Mouse (Mus musculus): ENCODE data around the gene Syt8. TPM values are rescaled to one million over a fixed set of nuclear protein-coding genes. Genes with fewer than 3 reads are reported as not detected.

The Syt8 gene
- polyA plus RNA-seq, 1 experiment from 2014 or later = not detected

DNA sequence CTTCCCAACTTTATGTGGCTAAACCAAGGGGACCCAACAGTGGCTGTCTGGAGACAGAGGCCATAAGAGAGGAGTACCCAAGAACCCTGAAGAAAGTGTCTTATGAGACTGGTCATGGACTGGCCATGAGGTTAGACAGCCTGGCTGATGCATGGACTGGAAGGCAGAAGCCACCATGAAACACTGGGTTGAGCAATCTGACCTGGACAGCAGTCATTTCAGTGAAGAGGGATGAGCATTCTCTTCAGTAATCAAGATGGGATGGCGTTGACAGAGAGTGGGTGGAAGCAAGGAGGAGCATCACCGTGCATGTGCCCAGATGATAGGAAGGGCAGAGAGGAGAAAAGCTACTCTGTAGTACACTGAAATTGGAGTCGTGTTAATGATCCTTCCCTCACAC, 43.5 kb upstream of the Syt8 start:
- ATAC-seq (ENCODE audit: insufficient read depth, low FRiP score, low TSS enrichment) (no peak), DNase-seq (ENCODE audit: low spot score) (no peak)
- Histone ChIP-seq H3K27ac (ENCODE audit: low read depth, low read length) (no peak overlapping the region), H3K36me3 (ENCODE audit: control insufficient read depth, insufficient read depth, low read length) (no peaks in the 10 kb centered on the region), H3K9ac (ENCODE audit: low read length) (no peak overlapping the region), H3K27me3 (ENCODE audit: control insufficient read depth, insufficient read depth, low read length) (no peaks in the 10 kb centered on the region), H3K4me3 (ENCODE audit: low read depth, low read length) (no peak overlapping the region), H3K9me3 (ENCODE audit: control insufficient read depth, low read length) (no peaks in the 10 kb centered on the region), H3K4me2 (ENCODE audit: low read depth) (no peak overlapping the region), H3K4me1 (ENCODE audit: control insufficient read depth, insufficient read depth, low read length) (peaks cover 8% of the 10 kb centered on the region; the same call in 1 of the 2 replicates)
- WGBS = 77% methylated on average over 3 of the region's 3 CpGs

- ATAC-seq (ENCODE audit: insufficient read depth, low FRiP score, low TSS enrichment) = no peak
These were observed 43.0 kb upstream of the Syt8 start for GRCm38 (mm10) chr7:142391609-142392008.

DNA sequence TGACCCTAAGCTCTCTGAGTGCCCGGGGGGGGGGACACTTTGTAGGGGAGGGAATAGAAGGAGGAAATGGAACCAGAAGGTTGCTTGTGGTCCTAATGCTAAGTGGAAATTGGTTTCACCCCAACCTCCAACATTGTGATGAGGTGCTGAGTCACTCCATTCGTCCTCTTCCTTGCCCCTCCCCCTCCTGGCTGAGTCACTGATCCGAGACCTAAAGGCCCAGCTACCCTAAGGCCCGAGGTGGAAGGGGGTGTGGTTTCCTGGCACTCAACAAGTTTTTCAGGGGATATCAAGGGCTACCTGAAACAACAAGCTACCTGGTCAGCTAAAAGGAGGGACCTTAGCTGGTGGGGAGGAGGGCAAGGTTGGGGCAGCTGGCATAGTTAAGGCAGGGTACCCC, 41.5 kb upstream of the Syt8 start:
- DNase-seq (ENCODE audit: low spot score) (no peak), ATAC-seq (ENCODE audit: insufficient read depth, low FRiP score, low TSS enrichment) (no peak)
- Histone ChIP-seq H3K9me3 (ENCODE audit: control insufficient read depth, low read length) (no peaks in the 10 kb centered on the region), H3K4me2 (ENCODE audit: low read depth) (no peak overlapping the region), H3K9ac (ENCODE audit: low read length) (no peak overlapping the region), H3K36me3 (ENCODE audit: control insufficient read depth, insufficient read depth, low read length) (no peaks in the 10 kb centered on the region), H3K4me3 (ENCODE audit: low read depth, low read length) (no peak overlapping the region), H3K27ac (ENCODE audit: low read depth, low read length) (no peak overlapping the region), H3K27me3 (ENCODE audit: control insufficient read depth, insufficient read depth, low read length) (no peaks in the 10 kb centered on the region), H3K4me1 (ENCODE audit: control insufficient read depth, insufficient read depth, low read length) (no peaks in the 10 kb centered on the region)
- 25% methylated on average over 4 of the region's 4 CpGs for WGBS

More at GRCm38 (mm10) chr7:142391609-142392008, 43.0 kb upstream of the Syt8 start:
- Histone ChIP-seq H3K27ac (ENCODE audit: low read depth, low read length) (no peak overlapping the region), H3K36me3 (ENCODE audit: control insufficient read depth, insufficient read depth, low read length) (no peaks in the 10 kb centered on the region), H3K4me1 (ENCODE audit: control insufficient read depth, insufficient read depth, low read length) (peaks cover 6% of the 10 kb centered on the region; the same call in 1 of the 2 replicates), H3K4me2 (ENCODE audit: low read depth) (no peak overlapping the region), H3K4me3 (ENCODE audit: low read depth, low read length) (no peak overlapping the region), H3K27me3 (ENCODE audit: control insufficient read depth, insufficient read depth, low read length) (no peaks in the 10 kb centered on the region), H3K9me3 (ENCODE audit: control insufficient read depth, low read length) (no peaks in the 10 kb centered on the region), H3K9ac (ENCODE audit: low read length) (no peak overlapping the region)
- 68% methylated on average over 4 of the region's 4 CpGs for WGBS
- DNase-seq (ENCODE audit: low spot score) = no peak

GRCm38 (mm10) chr7:142394261-142395190, 40.1 kb upstream of the Syt8 start:
- Histone ChIP-seq H3K27me3 (ENCODE audit: control insufficient read depth, insufficient read depth, low read length) (no peaks in the 10 kb centered on the region), H3K27ac (ENCODE audit: low read depth, low read length) (no peak overlapping the region), H3K4me3 (ENCODE audit: low read depth, low read length) (no peak overlapping the region), H3K4me2 (ENCODE audit: low read depth) (no peak overlapping the region), H3K9ac (ENCODE audit: low read length) (no peak overlapping the region), H3K9me3 (ENCODE audit: control insufficient read depth, low read length) (no peaks in the 10 kb centered on the region), H3K36me3 (ENCODE audit: control insufficient read depth, insufficient read depth, low read length) (no peaks in the 10 kb centered on the region), H3K4me1 (ENCODE audit: control insufficient read depth, insufficient read depth, low read length) (no peaks in the 10 kb centered on the region)
- DNase-seq (ENCODE audit: low spot score) (no peak), ATAC-seq (ENCODE audit: insufficient read depth, low FRiP score, low TSS enrichment) (no peak)
- WGBS = 66% methylated on average over 6 of the region's 6 CpGs

- ATAC-seq (ENCODE audit: insufficient read depth, low FRiP score, low TSS enrichment) = no peak
- H3K27ac ChIP-seq (ENCODE audit: low read depth, low read length) = no peak overlapping the region
- H3K4me2 ChIP-seq (ENCODE audit: low read depth) = no peak overlapping the region
- H3K27me3 ChIP-seq (ENCODE audit: control insufficient read depth, insufficient read depth, low read length) = no peaks in the 10 kb centered on the region
- no peak overlapping the region for H3K4me3 ChIP-seq (ENCODE audit: low read depth, low read length)
- WGBS = 90% methylated on average over 4 of the region's 4 CpGs
- no peak for DNase-seq (ENCODE audit: low spot score)
- no peak overlapping the region for H3K9ac ChIP-seq (ENCODE audit: low read length)
- H3K9me3 ChIP-seq (ENCODE audit: control insufficient read depth, low read length) = no peaks in the 10 kb centered on the region
- H3K4me1 ChIP-seq (ENCODE audit: control insufficient read depth, insufficient read depth, low read length) = no peaks in the 10 kb centered on the region
- no peaks in the 10 kb centered on the region for H3K36me3 ChIP-seq (ENCODE audit: control insufficient read depth, insufficient read depth, low read length)
These were observed 39.2 kb upstream of the Syt8 start for GRCm38 (mm10) chr7:142395472-142395871.

- H3K4me3 ChIP-seq (ENCODE audit: low read depth, low read length) = no peak overlapping the region
- H3K9ac ChIP-seq (ENCODE audit: low read length) = no peak overlapping the region
- WGBS = 100% methylated on average over 1 of the region's 1 CpGs
- H3K4me1 ChIP-seq (ENCODE audit: control insufficient read depth, insufficient read depth, low read length) = no peaks in the 10 kb centered on the region; the same call in 1 of the 2 replicates
- no peak for ATAC-seq (ENCODE audit: insufficient read depth, low FRiP score, low TSS enrichment)
- H3K4me2 ChIP-seq (ENCODE audit: low read depth) = no peak overlapping the region
- no peak overlapping the region for H3K27ac ChIP-seq (ENCODE audit: low read depth, low read length)
- H3K36me3 ChIP-seq (ENCODE audit: control insufficient read depth, insufficient read depth, low read length) = no peaks in the 10 kb centered on the region
- no peaks in the 10 kb centered on the region for H3K27me3 ChIP-seq (ENCODE audit: control insufficient read depth, insufficient read depth, low read length)
- no peak for DNase-seq (ENCODE audit: low spot score)
- no peaks in the 10 kb centered on the region for H3K9me3 ChIP-seq (ENCODE audit: control insufficient read depth, low read length)
These were observed 38.0 kb upstream of the Syt8 start for GRCm38 (mm10) chr7:142396611-142397010.

- H3K4me2 ChIP-seq (ENCODE audit: low read depth) = no peak overlapping the region
- no peaks in the 10 kb centered on the region for H3K9me3 ChIP-seq (ENCODE audit: control insufficient read depth, low read length)
- no peak for ATAC-seq (ENCODE audit: insufficient read depth, low FRiP score, low TSS enrichment)
- no peaks in the 10 kb centered on the region; the same call in 1 of the 2 replicates for H3K4me1 ChIP-seq (ENCODE audit: control insufficient read depth, insufficient read depth, low read length)
- no peak overlapping the region for H3K27ac ChIP-seq (ENCODE audit: low read depth, low read length)
- H3K27me3 ChIP-seq (ENCODE audit: control insufficient read depth, insufficient read depth, low read length) = no peaks in the 10 kb centered on the region
- H3K36me3 ChIP-seq (ENCODE audit: control insufficient read depth, insufficient read depth, low read length) = no peaks in the 10 kb centered on the region
- no peak overlapping the region for H3K9ac ChIP-seq (ENCODE audit: low read length)
- WGBS = 63% methylated on average over 2 of the region's 2 CpGs
- no peak overlapping the region for H3K4me3 ChIP-seq (ENCODE audit: low read depth, low read length)
- DNase-seq (ENCODE audit: low spot score) = no peak
These were observed 36.6 kb upstream of the Syt8 start for GRCm38 (mm10) chr7:142398052-142398451.

GRCm38 (mm10) chr7:142399250-142399649, 35.4 kb upstream of the Syt8 start:
- Histone ChIP-seq H3K27me3 (ENCODE audit: control insufficient read depth, insufficient read depth, low read length) (no peaks in the 10 kb centered on the region), H3K36me3 (ENCODE audit: control insufficient read depth, insufficient read depth, low read length) (no peaks in the 10 kb centered on the region), H3K4me3 (ENCODE audit: low read depth, low read length) (no peak overlapping the region), H3K27ac (ENCODE audit: low read depth, low read length) (no peak overlapping the region), H3K9me3 (ENCODE audit: control insufficient read depth, low read length) (no peaks in the 10 kb centered on the region), H3K4me2 (ENCODE audit: low read depth) (no peak overlapping the region), H3K4me1 (ENCODE audit: control insufficient read depth, insufficient read depth, low read length) (no peaks in the 10 kb centered on the region; the same call in 1 of the 2 replicates), H3K9ac (ENCODE audit: low read length) (no peak overlapping the region)
- ATAC-seq (ENCODE audit: insufficient read depth, low FRiP score, low TSS enrichment) (no peak), DNase-seq (ENCODE audit: low spot score) (no peak)
- WGBS = 80% methylated on average over 1 of the region's 1 CpGs
